Mouse (Mus musculus): ENCODE measurements around the gene Ucn3.

The Ucn3 gene

DNA sequence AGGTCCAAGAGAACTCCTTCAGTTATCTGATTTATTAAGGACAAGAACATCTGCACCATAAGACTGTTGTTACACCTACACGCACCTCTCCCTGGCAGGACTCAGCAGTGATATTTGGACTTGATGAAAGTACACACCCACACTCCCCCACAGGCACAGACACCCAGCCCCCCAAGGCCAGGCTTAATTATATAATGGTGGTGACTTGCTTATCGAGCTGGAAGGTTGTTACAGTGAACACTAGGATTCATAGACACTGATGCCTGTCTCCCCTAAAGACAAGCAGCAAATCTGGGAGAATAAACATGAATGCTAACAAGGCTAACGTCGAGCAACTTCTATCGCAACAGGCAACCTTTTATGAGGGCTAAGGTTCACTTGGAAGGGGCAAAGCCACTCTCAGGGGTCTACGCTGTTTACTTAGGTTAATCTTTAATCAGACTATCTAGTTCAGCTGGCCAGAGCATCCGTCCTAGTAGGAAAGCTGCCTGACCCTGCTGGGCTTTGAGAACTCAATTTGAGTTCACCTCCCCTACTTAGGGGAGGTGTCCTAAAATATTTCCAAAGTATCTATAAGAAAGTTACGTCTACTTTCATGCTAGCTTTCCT, 53.6 kb downstream of the Ucn3 start:
- no peak for DNase-seq

Measured in retina, postnatal 1 day (tissue).